Mouse (Mus musculus) right cerebral cortex, postnatal 4 days (tissue): ENCODE measurements at regions not wholly inside any gene's neighbourhood (a gene's known extent, or its start where the extent isn't known, plus 50 kb on each side); places are given as distances from the start of the nearest gene placed in this dataset.

Experiments used
- DNase-seq: peaks from one replicate; pipeline ENCODE4 v3.0.0-alpha.2; 2022

DNA sequence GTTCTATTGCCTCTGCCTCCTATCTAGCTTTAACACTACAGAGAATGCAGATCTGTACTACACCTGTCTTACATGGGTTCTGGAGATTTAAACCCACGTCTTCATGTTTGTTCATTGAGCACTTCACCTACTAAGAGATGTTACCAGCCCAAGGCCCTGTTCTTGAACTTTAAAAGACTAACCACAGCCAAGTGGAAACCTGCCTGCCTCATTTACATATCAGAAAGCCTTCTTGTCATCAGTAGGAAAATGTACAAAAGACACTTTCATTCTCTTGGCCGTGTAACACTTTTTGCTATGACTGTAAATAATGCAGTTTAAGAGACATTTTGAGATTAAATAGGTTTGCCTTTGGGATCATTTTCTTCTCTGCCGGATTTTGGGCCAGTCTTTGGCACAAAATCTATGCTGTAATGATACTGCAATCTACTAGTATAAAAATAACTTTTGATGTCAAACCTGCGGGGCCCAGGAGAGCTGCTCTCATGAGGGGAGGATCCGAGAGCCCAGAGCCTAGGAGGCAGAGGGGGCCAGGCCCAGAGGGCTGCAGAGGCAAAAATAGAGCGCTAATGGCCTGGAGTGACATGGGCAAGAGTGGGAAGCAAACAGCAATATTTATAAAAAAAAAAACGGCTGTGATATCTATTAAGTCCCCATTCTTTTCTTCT lies 318.4 kb upstream of the Myo3a start:
- DNase-seq, result no peak

DNA sequence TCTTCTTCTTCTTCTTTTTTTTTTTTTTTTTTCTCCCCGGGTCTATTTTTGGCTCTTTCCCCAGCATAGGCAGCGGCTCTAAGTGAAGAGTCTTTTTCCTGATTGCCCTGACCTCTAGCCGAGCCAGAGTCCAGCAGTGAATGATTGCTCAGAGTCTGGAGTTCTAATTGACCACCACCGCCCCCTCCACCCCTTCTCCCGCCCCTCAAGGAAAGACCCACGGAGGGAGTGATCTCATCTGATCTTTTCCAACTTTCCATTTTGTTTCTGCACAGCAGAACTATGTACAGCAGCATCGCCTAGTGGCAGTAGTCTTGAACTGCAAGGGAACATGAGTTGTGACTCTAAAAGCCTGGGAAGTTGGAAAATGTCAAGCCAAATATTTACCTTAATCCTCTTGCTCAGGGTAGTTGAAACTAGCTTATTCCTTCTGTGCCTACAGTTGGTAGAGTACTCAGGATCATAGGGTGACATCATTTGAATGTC lies 317.8 kb upstream of the Myo3a start:
- peak; percentile 86 for DNase-seq

DNA sequence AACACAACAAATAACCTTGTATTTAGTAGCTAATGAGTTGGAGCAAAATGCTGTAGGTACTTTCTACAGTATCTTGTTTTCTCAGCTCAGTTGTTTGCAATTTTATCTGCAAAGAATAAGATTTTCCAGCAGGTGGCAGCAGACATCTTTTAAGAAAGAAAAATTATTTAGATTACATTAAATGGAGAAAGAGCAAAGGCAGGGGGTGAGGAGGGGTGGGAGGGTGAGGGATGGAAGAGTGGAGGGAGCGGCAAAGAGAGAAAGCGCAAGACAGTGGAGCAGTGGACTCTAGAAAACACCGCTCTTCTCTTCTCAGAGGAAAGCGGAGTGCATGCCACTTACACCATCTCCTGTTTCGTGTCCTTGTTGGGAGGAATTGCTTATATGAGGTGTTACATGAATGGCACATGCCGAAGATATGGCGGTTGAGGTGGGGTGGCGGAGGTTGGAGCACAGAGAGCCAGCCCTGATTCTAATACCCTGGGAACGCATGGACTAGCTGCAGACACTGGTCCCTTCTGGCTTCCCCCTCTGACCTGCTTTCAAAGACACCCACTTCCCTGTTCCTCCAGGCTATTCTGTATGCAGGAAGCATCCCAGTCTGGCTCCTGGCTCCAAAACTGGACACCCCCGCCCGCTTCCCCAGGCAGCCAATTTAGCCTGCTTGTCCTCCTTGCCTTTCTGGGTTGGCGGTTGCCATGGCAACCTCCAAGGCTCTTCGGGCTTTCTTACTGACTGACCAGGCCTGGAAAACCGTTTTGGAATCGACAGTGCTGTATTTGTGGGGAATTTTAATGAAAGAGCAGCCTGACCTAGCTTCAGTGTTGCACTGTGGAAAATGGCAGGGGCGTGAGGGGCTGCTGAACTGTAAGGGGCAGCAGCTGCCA lies 309.3 kb upstream of the Myo3a start:
- peak; percentile 80 for DNase-seq

DNA sequence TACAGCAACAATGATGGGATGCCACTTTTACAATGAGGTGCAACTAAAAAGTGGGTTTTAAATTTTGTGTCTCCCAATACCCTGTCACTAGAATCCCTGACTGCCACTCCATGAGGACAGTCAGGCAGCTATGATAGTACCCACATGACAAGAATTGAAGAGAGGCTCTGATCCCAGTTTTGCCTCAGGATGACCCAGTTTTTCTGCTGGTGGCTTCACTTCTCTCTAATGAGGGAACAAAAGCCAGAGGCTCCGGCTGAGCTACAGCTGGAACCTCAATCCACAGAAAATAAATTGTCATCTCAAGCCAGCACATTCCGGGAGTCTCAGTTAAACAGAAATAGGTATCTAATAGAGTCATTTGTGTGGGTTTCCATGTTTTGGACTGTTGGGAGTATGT lies 308.2 kb upstream of the Myo3a start:
- no peak for DNase-seq

DNA sequence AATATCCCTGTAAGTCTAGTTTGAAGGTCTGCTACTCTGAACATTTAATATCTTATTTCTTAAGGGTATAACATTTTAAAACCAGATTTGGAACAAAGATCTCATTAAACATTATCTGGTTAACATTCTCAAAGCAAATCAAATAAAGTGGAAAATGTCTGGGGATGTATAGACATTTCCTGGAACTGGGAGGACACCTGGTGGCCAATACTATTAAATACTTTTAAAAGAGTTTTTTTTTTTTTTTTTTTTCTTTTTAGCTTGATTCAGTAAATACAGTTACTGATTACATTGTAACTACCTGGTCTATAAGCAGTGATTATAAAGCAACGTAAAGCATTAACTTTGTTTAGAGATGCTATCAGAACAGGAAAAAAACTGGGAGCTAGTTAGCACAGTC lies 299.6 kb upstream of the Myo3a start:
- DNase-seq, result no peak

DNA sequence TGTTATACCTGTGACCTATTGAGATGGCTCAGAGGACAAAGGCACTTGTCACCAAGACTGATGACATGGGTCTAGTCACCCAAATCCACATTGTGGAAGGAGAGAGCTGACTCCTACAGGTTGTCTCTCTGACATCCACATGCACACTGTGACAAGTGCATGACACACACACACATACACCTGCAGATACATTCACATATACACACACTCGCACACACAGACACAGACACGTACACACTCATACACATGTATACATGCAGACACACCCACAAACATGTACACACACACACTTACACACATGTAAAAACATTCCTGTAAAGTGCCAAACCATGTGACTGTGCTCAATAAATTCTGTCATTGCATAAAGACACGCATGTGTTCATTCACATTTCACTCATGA lies 287.3 kb upstream of the Myo3a start:
- no peak for DNase-seq

DNA sequence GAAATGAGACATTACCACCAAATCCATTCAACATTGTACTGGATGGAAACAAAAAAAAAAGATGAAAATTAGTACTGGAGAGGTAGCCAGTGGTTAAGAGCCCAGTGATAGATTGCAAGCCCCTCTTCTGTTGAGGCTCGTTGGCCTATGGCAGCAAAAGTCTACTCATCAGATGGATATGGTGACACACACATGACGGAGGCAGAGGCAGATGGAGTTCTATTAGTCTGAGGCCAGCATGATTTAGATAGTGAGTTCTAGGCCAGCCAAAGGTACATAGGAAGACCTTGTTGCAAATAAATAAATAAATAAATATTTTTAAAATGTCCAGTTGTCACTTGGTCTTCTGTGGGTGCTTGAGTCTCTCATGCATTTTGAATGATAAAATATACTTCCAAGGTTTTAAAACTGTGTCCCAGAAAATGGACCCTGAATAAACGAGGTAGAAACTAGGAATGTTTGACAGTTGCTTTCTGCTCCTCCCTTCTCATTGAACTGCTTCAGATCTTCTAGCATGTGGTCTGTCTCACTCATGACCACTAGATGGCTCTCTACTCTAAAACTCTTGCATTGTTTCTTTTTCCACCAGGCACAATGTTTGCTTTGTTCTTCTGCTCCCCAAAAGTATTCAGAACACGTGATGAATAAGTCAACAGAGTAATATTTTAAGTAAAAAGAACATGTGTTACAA lies 286.4 kb upstream of the Myo3a start:
- DNase-seq, result no peak

DNA sequence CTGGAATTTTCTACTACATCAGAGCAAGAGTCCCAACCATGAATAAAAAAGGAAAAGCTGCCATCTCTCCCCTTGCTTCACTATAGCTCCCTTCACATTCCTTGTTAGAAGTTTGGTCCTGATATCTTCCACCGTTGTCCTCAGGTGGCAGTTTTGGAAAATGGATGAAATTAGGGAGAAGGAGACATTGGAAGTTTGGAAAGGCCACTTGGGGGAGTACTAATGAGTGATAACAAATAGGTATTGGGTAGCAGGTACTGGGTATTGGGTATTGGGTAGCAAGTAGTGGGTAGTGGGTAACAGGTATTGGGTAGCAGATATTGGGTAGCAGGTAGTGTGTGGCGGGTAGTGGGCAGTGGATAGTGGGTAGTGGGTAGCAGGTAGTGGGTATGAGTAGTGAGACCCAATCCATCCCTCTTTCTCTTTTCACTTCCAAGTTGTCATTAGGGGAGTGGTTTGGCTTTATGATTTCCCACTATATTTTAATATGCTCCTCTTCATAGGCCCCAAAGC lies 285.8 kb upstream of the Myo3a start:
- no peak for DNase-seq

DNA sequence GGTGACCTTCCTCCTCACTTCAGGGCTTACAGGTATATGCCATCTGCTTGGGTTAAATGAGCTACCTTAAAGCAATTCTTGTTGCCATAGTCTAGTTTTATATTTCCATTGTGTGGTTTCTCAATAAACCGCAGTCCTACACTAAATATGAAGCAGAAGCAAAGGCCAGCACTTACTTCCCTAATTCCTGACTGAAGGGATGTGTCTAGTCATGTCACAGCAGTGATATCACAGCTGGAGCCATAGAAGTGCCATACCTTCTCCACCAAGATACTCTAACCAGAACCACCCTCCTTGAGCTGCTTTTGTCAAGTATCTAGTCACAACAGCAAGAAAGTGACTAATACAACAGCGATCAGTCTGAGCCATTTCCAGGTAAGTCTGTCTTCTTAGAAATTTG lies 283.6 kb upstream of the Myo3a start:
- DNase-seq, result no peak

DNA sequence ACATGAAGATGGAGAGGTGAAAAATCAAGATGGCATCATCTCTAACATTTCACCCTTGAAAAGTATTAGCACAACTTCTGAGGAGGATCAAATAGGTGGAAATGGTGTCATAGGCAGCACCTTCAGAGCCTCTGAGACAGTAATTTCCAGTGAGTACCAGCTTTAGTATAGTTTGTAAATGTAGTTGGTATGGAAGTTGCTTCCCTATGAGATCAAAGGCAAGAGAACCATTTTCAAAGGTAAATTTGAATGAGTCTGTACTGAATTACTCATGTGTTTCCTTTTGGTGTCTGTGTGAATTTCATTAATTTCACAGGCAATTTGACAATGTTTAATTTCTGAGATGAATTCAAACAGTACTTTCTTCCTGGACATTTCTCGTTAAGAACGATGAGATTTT lies 280.8 kb upstream of the Myo3a start:
- DNase-seq, result no peak

DNA sequence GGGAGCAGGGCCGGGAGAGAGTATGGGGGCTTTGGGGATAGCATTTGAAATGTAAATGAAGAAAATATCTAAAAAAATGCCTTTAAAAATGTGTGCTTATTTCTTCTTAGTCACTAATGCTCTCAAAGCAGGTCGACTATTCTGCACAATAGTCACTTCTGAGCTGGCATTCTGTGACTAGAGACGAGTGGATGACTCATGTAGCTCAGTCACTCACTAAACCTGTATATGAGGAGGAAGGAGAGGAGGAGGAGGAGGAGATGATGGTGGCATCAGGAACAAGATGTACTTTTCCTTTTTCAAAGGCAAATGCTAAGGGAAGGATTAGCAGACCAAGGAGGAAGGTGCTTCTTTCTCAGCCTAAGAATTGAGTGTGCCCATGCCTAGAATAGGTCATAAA lies 276.0 kb upstream of the Myo3a start:
- no peak for DNase-seq

DNA sequence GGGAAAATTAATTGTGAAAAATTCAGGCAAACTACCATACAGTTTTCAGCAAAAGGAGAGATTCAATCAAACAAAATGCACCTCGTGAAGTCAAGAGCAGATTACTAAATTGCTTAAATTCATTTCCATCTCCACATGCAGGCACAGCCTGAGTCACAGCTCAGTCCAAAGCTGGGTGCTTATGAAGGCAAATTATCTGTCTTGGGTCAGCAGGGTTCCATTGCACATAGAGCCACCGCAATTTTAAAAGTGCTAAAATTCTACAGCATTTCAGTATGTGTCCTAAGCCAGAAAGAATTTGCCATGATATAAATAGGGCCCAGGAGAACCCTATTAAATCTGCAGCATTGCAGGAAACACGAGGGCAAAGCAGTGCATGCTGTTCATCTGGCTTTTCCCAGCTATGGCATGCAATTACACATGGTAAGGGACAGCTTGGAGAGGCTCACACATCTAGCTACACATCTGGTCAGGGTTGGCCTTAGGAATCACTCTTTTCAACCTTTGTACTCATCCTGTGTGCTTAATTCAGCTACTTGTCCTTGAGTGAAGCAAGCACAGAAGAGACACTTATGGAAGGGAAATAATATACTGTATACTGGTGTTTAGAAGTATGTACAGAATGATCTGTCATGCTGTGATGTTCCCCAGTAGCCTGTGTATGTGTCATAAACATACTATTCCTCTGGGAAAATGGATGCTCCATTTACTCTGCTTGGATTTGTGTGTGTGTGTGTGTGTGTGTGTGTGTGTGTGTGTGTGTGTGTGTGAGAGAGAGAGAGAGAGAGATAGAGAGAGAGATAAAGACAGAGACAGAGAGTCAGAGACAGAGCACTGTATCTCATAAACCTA lies 271.0 kb upstream of the Myo3a start:
- no peak for DNase-seq

DNA sequence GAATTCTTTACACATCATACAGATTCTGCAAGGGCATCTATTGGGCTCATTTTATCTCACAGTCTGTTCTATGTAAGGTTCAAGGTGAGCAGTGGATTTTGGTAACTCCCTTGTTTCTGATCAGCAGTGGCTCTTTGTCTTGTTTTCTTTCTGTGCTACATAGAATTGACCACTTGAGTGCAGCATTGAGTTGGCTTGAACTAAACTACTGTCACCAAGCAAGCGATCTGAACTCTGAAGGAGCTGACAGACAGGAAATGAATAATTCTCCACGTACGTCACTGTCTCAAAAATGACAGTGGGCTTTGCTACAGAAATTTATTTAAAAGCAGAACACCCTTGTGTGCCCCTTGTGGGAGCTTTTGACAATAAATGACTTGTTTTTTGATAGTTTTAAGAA lies 268.9 kb upstream of the Myo3a start:
- DNase-seq, result no peak

DNA sequence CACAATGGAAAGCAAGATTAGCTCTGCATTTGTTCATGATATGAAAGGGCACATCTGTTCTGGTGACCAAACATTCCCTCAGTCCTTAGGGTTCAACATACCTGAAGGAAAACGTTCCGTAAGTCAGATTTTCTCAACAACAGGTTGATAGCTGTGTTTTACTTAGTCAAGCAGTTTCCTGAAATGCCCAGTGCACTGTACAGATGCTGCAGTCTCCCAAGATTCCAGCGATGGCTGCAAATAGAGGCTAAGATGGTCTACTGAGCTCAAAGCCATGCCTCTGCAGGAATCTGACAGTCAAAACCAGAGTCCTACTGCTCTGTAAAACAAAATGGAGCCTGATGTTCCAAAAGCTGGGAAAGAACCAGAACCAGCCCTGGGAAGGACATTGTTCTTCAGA lies 268.5 kb upstream of the Myo3a start:
- DNase-seq, result no peak

DNA sequence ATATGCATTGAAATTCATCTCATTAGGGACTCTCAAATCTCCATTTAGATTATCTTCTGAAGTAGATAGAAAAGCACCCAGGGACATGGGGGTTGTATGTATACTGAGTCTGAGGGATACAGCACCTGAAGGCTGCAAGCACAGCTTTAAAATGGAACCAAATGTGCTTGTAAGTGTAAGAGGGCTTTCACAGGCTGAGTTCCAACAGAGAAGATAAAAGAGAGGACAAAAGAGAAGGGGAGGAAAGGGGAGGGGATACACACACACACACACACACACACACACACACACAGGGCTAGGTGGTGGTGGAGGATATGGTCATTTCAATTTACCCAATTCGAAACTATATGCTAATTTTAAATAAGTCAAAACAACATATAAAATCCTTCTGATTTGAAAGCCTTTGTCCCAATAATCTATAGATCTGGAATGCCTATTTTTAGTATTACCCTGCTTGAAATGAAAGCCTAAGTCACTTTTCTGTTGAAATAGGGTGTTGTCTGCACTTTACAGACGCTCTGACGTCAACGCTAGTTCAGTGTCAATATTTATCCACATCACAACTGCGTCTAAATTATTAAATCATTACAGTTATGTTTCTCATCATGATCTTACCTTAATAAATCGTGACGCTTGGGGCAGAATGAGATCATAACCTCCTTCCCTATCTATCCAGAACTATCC lies 263.8 kb upstream of the Myo3a start:
- no peak for DNase-seq

DNA sequence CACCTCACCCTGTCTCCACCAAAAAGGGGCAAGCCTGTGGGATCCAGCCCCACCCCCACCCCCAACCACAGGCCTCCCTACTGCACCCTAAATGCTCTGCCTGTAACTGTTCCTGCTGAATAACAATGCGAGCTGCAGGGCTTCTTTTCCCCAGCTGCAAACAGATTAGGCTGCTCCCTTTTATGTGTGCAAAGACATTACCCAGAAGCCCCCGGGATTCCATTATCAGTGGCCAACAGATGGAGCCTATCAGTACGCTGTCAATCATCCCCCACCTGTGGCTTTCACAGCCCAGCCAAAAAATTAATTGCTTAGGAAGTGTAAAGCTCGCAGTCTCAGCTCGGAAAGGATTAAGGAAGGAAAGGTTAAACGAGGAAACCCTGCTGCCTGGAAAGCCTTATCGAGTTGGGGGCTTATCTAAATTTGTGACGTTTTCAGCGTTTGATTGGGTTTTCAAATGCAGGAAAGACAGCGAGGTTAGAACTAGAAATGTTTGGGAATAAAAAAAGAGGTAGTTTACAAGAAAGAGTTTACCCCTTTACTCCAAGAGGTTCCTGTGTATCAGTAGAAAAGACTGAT lies 263.2 kb upstream of the Myo3a start:
- DNase-seq, result peak; percentile 10

DNA sequence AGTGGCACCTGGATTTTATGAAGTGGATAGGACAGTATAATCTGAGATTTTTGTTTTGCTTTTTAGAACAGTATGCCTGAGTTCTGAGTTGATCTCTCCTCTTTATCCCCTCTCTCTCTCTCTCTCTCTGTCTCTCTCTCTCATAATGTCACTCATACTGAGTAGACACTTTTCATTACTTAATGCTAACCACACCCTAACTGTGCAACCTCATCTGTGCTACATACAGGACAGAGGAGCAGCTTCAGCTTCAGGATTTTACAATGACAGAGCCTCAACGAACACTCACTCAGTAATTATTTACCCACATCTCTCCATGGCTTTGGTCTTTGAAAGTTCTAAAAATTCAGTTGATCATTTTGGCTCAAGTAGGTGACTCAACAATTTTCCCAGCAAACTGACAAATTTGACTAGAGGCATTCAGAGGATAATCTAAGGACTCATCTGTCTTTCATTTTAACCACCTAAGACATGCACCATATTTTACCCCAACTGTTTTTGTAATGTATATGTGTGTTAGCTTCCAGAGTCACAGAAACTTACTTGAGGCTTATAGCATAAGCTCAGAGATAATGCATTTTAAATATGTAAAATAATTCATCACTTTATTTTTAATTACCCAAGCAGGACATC lies 256.4 kb upstream of the Myo3a start:
- DNase-seq, result no peak

DNA sequence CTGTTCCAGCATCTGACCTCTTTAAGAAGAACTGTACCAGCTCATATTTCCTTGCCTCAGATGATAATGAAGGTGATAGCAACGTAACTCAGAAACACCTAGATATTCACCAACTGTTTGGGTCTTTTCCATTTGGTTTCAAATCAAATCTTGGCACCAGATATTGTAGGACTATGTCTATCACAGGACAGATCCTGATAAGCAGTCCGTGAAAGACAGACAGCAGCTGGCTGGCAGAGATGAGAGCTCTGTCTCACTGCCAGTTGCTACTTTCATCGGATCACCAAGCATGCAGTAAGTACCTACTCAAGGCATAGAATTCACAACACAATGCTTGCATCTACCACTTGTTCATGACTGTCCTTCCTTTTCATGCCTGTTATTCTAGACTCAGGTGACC lies 252.7 kb upstream of the Myo3a start:
- DNase-seq, result no peak

DNA sequence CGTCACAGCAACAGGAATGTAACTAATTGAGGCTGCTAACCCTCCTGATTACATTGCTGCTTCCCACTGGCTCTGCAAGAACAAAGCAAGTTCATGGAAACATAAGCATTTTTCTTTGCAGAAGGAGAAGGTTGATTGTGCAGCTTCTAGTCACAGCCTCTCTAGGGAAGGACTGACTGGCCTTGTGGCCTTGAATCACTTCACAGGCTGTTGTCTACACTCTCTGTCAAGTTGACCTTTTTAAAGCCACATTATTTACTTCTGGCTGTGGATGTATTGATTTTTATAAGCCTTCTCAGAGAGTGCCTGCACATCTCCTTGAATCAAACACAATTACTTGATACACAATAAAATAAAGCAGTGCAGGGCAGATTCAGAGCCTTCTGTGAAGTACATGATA lies 251.8 kb upstream of the Myo3a start:
- no peak for DNase-seq

DNA sequence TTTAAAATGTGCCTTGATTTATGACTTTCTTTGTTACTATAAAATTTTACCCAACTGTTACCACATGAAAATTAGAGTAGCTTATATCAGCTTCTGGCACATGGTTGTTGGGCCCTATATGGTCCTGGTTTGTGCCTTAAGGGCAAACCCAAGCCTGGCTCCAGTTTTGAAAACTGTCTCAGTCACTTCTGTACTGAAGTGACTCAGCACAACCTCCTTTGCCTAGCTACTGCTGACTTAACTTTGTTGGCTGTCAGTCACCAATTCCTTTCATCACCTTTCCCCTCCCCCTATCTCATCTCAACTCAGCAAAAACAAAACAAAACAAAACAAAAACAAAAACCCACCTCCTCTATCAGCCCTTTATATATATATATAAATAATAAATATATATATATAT lies 251.0 kb upstream of the Myo3a start:
- DNase-seq, result no peak

DNA sequence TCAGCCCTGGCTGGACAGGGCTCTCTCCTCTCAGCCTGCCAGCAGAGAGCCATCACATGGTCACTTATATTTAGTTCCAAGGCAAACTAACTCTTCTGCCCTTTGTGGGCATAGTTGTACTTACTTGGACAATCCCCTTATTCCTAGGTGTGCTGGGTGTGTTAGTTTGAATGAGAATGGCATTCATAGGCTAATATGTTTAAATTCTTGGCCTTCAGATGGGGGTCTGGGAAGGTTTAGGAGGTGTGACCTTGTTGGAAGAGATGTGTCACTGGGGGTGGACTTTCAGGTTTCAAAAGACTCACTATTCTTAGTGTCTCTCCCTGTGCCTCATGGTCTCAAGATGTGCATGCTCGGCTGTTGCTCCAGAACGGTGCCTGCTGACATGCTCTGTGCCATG lies 250.5 kb upstream of the Myo3a start:
- no peak for DNase-seq
